Mouse (Mus musculus) adrenal gland, postnatal 4 days (tissue): ENCODE data around the gene Ugt2a1. TPM values are rescaled to one million over a fixed set of nuclear protein-coding genes. Genes with fewer than 3 reads are reported as not detected.
"Not testable (repeated sequence)": the region's sequence is repeated elsewhere in the genome, so short reads cannot be mapped to it uniquely, and the experiment has no call there.

Experiments
- DNase-seq, 2 experiments: peaks; one replicate each; pipeline ENCODE4 v3.0.0; 2021 to 2022; ENCODE audit warnings: low spot score in 2 of 2, mixed read lengths in 2 of 2
- long read RNA-seq, 2 experiments: library from polyadenylated mRNA; stranded (forward); transcript quantifications; one replicate each; pipeline ENCODE4 v2.0.0; 2021
- total RNA-seq, 2 experiments: library from RNA; stranded (reverse); gene quantifications; 2 replicates each; pipeline ENCODE4 v1.2.3; 2021

Ugt2a1 gene
- total RNA-seq = not detected
- long read RNA-seq, experiment 1 = 0 reads
- long read RNA-seq, experiment 2 = 0 reads

DNA sequence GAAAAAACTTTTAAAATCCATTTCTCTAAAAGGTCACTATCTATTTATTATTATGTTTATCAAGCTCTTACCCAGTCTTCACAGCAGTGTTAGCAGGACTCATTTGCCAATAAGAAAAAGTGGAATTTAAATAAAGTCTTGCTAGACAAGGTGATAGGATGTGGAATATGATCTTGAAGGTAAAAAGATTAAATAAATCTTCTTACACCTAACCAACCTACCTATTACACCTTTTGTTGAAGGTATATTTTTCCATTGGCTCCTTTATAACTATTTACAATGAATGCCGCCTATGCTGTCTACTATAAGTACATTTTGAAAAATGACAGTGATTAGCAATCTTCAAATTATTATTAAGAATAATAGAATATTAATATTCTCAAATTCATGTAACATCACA lies at the start of gene Ugt2a1:
Gene Ugt2a1 (minus strand): TSS at position 101 of the 400 bp plus-strand sequence.
- no peak for DNase-seq

GRCm38 (mm10) chr5:87538111-87538510 lies 47.4 kb upstream of the Ugt2a1 start, which contains the start of gene Sult1b1:
Gene Sult1b1 (minus strand): TSS chr5:87538195.
- no peak for DNase-seq

DNA sequence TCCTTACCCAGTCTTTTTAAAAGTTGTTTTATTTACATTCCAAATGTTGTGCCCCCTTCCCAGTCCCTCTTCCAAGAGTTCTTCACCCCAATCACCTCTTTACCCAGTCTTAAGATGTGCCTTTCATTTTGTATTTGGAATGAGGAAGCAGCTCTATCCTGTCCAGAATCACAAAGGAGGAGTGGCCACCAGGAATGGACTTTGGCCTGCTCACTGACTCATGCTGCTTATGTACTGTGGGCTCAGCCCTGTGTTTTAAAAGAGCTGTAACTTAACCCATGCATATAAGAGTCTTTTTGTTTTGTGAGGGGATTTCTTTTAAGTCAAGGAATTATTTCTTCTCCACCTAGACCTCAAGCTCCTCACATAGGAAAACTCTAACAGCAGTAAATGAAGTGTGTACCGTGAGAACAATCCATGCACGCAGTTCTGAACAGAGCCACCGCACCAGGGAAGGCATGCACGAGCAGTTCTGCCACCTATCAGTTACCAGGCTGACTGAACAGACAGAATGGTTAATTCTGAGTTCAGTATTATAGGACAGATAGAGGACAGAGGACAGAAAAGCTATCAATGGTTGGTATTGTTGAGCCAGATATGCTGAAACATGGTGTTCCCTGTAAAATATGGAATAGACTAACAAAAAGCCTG lies 45.4 kb upstream of the Ugt2a1 start:
- no peak for DNase-seq

DNA sequence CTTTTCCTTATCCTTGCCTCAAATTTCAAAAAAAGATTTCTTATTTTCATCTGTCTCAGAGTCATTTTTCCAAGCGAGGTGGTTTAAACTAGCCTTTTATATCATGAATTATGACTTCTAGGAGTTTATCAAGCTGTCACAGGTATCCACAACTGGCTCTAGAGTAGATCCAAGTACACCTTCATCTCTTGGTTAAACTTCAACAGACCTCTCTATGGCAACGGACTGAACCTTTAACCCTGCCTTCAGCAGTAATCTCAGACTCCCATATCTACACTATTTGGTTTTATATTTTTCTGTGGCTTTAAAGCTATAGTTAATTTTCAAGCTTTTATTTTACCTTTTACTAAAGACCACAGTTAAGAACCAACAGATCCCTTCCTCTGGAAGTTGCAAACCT lies 41.6 kb upstream of the Ugt2a1 start:
- no peak for DNase-seq

DNA sequence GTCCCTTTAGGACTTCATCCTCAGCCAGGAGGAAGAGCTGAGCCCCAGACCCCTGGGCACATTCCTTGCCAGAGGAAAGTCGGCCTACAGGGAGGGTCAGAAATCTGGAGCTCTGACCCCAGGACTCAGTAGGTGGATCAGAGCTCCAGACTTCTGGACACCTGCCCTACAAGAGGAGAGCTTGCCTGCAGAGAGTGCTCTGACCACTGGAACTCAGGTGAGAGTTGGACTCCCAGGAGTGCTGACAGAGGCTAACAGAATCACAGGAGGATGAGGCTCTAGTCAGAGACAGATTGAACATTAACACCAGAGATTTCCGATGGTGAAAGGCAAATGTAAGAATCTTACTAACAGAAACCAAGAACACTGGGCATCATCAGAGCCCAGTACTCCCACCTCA lies 32.9 kb upstream of the Ugt2a1 start:
- DNase-seq = not testable (repeated sequence)

DNA sequence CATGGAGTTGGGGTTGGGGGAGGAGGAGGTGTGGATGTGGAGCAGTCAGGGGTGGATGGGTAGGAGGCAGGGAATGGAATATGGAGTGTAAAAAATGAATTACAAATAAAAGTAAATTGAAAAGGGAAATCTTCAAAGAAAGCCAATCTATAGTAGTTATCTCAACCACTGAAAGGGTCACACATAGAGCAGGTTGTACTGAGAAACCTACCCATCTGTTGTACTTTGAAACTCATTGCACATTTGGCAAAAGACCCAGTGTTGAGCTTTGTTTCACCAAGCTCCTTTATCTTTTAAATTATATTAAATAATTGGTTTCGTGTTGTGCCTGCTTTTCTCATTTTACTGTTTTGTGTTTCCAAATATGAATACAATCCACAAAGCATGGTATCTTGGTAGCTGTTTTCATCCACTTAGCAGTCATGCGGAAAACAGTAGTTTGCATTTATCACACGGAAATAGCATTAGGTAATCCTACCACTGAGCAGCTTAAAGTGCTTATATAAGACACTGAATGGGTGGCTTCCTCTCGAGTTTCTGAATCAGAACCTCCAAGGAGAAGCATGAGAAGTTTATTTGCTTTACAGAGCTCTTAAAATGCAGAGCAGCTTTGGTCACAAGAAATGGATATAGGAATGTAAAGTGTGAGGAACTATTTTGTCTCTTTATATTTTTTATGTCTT lies 15.2 kb upstream of the Ugt2a1 start:
- no peak for DNase-seq

DNA sequence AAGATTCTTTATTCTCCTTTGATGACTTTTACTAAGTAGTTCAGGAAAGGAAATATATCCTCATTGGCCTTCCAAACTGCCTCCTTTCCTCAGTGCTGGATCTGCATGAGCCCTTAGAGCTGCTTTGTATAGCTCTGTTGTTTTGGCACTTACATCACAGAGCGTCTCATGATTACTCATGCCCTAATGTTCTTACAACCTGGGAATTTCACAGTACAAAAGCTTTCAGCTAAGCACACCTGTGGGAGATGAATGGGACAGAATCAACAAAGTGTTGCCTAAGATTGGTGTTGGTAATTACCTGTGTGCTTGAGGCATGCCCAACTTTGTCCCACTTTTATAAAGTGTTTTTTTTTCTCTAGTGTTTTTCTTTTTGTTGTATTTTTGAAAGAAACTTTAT lies 12.0 kb upstream of the Ugt2a1 start:
- DNase-seq = no peak

DNA sequence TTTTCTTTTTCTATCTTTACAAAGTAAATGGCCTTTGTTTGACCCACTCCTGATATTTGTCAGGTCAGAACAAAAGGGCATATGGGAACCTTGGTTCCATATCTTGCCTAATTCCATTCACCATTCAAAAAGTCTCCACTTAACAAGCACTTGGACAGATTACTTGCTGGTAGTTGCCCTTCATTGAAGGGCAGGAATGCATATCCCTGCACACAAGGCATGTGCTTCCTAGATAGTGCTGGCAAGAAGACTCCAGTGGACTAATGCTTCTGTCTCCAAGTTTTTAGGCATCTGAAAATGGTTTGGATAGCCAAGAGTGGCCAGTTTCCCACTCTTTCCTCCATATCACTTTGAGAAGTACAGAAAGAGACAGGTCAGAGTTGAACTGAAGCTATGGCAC lies 8.7 kb upstream of the Ugt2a1 start:
- DNase-seq = no peak

DNA sequence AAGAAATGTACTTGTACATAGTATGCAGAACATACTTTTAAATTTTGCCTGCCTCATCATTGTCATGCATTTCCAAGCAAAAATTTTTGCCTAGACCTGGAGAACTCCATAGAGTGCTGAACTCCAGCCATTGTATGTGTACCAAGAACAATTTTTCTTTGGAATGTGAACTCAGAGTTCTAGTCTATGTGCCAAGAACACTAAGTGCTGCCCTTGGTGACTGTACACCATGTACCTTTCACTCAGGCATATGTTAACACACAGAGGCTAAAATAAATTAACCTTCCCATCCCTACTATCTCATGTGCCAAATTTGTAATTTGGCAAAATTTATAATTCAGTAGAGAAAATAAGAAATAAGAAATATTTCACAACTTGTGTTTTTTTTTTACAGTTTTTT lies 8.3 kb upstream of the Ugt2a1 start:
- DNase-seq = no peak

DNA sequence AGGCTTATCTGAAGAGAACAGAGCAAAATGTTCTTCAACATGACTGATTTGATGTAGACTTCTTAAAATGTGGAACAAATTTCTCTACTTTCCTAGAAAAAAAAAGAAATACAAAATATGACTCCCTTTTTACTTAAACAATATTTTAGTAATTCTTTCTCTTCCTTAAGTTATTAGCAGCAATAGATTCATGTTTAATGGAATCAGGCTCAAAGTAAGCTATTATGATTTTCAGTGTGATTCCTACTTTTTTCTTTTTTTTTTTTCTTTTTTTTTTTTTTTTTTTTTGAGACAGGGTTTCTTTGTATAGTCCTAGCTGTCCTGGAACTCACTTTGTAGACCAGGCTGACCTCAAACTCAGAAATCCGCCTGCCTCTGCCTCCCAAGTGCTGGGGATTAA lies 4.0 kb downstream of the Ugt2a1 start, which contains the start of gene Gm43638:
Gene Gm43638 (minus strand): TSS at position 101 of the 400 bp plus-strand sequence.
- not testable (repeated sequence) for DNase-seq

DNA sequence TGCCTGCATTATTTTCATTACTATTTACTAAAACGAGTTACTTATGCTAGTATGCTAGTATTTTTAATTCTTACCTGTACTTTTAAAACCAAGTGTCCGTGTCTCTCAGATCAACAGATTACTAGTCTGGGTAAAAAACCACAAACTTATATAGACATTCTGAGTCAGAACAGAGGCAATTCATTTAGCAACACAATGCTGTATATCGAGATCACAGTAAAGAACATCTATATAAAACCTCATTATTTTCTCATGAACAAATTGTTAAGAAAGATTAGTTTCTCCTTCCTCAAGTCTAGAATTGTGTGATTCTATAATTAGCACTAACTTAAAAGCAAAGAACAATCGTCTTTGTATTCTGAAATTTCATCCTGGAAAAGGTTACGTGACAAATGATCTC lies 8.5 kb downstream of the Ugt2a1 start, which contains the start of gene Ugt2a2:
Gene Ugt2a2 (minus strand): TSS at position 101 of the 400 bp plus-strand sequence.
- no peak for DNase-seq

DNA sequence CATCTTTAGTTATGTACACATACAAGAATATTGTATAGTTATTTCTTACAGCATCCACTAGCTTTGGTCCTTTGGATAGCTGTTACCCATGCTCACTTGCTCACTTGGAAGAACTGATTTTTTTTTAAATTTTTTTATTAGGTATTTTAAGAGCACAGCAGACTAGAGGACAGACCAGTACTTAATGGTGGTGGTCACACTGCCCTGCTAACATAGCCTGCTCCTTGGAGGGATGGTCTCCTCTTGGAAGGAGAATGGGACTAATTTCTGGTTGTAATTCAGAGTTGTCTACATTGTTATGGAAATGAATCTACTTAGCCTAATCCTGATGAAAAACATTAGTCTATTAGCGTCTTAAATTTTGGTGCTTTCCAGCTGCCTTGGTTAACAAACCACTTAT lies 31.9 kb downstream of the Ugt2a1 start:
- DNase-seq = no peak

GRCm38 (mm10) chr5:87457701-87458100 lies 33.0 kb downstream of the Ugt2a1 start:
- DNase-seq = no peak

GRCm38 (mm10) chr5:87456216-87456850 lies 34.3 kb downstream of the Ugt2a1 start:
- no peak for DNase-seq

GRCm38 (mm10) chr5:87455519-87455918 lies 35.2 kb downstream of the Ugt2a1 start:
- DNase-seq = no peak

GRCm38 (mm10) chr5:87452514-87452913 lies 38.2 kb downstream of the Ugt2a1 start:
- DNase-seq = not testable (repeated sequence)

DNA sequence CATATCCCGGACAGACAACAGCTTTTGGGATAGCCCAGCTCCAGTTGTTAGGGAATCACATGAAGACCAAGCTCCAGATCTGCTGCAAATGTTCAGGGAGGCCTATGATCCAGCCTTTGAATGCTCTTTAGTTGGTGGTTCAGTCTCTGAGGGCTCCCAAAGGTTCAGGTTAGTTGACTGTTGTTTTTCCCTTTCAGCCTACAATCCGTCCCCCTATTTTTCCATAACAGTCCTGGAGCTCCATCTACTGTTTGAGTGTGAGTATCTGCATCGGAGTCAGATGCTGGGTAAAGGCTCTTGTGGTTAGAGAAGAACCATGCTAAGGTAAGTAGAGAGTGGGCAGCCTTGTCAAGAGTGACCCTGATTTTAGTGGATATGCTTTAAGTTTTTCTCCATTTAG lies 54.4 kb downstream of the Ugt2a1 start:
- DNase-seq = no peak

DNA sequence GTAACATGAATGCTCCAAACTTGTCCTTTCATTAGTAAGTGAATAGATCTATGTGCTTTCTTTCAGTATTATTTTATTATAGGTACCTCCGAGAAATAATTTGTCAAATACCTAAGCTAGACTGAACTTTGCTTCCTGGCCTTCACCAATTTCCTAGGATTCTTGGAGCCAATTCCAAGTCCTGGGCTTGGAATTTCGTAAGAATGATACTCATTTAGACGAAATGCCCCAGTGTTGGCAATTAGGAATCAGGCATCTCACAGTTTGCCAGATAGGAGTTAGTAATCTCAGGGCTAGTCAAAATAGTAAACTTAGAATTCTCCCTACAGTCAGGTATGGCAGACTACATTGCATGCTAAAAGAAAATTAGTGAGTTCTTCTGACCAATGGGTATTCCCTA lies 65.0 kb downstream of the Ugt2a1 start:
- no peak for DNase-seq

GRCm38 (mm10) chr5:87424041-87424440 lies 66.6 kb downstream of the Ugt2a1 start, which contains the start of gene Ugt2b38:
Gene Ugt2b38 (minus strand): TSS chr5:87424203.
- not testable (repeated sequence) for DNase-seq
